Mouse (Mus musculus) regulatory T cell (primary cell): ENCODE measurements at regions not wholly inside any gene's neighbourhood (a gene's known extent, or its start where the extent isn't known, plus 50 kb on each side); places are given as distances from the start of the nearest gene placed in this dataset.

Experiments
- in situ Hi-C: fragments of 300-600 bp; cut with MboI, MseI; formaldehyde crosslinking; loops from one replicate; pipeline ENCODE4 v1.15.1; 2025; ENCODE audit warnings: high pct_unique_total_duplicates

GRCm38 (mm10) chrX:42401564-42402334 is 87.7 kb upstream of the Tex13c2 start:
- in situ Hi-C loops, result no loop called here

GRCm38 (mm10) chrX:42402335-42402605 is 87.2 kb upstream of the Tex13c2 start:
- in situ Hi-C loops, result no loop called here

- in situ Hi-C loops, result no loop called here
These were observed 57.4 kb upstream of the Tex13c2 start for GRCm38 (mm10) chrX:42431851-42432635.
